Mouse (Mus musculus) kidney, embryonic 15.5 days (tissue): ENCODE results near the gene Oprd1. TPM values are rescaled to one million over a fixed set of nuclear protein-coding genes. Genes with fewer than 3 reads are reported as not detected.

ENCODE experiments used
- ATAC-seq: fragments of 200-750 bp; cut with Nextera tagmentation; replicated peaks from 2 replicates; pipeline ENCODE4 v1.8.0; 2017; ENCODE audit warnings: moderate TSS enrichment; ENCODE audit not compliant: low FRiP score
- H3K27ac ChIP-seq: fragments of 300-500 bp; sonication (generic); 2 replicates; pipeline ENCODE4 v1.5.1; 2015; ENCODE audit warnings: mild to moderate bottlenecking, inconsistent platforms
- H3K27me3 ChIP-seq: fragments of 300-500 bp; sonication (generic); 2 replicates; pipeline ENCODE4 v1.6.1; 2015; ENCODE audit warnings: inconsistent platforms
- H3K36me3 ChIP-seq: fragments of 300-500 bp; sonication (generic); 2 replicates; pipeline ENCODE4 v1.6.1; 2015; ENCODE audit warnings: inconsistent platforms
- H3K4me1 ChIP-seq: fragments of 300-500 bp; sonication (generic); 2 replicates; pipeline ENCODE4 v1.6.1; 2015; ENCODE audit warnings: inconsistent platforms
- H3K4me2 ChIP-seq: fragments of 300-500 bp; sonication (generic); 2 replicates; pipeline ENCODE4 v1.6.1; 2015; ENCODE audit warnings: moderate library complexity, mild to moderate bottlenecking, inconsistent platforms
- H3K4me3 ChIP-seq: fragments of 300-500 bp; sonication (generic); replicated peaks from 2 replicates; pipeline ENCODE4 v1.5.1; 2015; ENCODE audit warnings: mild to moderate bottlenecking, inconsistent platforms
- H3K9ac ChIP-seq: fragments of 300-500 bp; sonication (generic); 2 replicates; pipeline ENCODE4 v1.6.1; 2015; ENCODE audit warnings: mild to moderate bottlenecking, inconsistent platforms
- H3K9me3 ChIP-seq: fragments of 300-500 bp; sonication (generic); replicated peaks from 2 replicates; pipeline ENCODE4 v1.6.1; 2016; ENCODE audit warnings: inconsistent platforms
- WGBS: fragments of 180-500 bp; shearing (Covaris S2); methylation state at CpG from one replicate; pipeline ENCODE4 v1.1.7; 2015; ENCODE audit warnings: mixed read lengths; 5-methylcytosine and 5-hydroxymethylcytosine counted together
- polyA plus RNA-seq: library from polyadenylated mRNA; unstranded; fragments of >200 nt; fragmentation: Nextera tagmentation; extraction: Ambion mirVana; gene quantifications from 2 replicates; pipeline ENCODE4 v1.2.1, GENCODE M21; 2015

Gene Oprd1
- polyA plus RNA-seq, 1 experiment from 2014 or later: 0.23 TPM

DNA sequence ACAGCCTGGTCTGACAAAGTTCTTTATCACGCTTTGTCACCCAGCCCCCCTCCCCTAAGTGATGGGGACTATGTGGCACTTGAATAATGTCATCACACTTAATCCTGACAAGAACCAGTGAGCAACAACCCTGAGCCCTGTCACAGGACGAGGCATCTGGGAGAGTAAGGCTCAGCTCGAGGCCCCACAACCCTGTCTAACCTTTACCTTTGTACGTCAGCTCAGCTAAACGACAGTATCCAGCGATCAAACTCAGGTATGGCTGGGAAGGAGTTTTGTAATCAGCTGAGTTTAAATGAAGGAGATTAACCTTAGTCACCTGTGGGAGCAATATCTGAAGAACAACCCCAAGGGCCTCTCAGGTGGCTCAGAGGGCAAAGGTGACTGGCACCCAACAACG is 12.0 kb downstream of the Oprd1 start:
- Histone ChIP-seq H3K9me3 (no peaks in the 10 kb centered on the region), H3K4me2 (no peak overlapping the region), H3K27me3 (no peaks in the 10 kb centered on the region), H3K36me3 (no peaks in the 10 kb centered on the region), H3K4me3 (no peak overlapping the region), H3K9ac (no peak overlapping the region), H3K27ac (no peak overlapping the region), H3K4me1 (no peaks in the 10 kb centered on the region)
- WGBS: 85% methylated on average over 7 of the region's 7 CpGs
- ATAC-seq: no peak

DNA sequence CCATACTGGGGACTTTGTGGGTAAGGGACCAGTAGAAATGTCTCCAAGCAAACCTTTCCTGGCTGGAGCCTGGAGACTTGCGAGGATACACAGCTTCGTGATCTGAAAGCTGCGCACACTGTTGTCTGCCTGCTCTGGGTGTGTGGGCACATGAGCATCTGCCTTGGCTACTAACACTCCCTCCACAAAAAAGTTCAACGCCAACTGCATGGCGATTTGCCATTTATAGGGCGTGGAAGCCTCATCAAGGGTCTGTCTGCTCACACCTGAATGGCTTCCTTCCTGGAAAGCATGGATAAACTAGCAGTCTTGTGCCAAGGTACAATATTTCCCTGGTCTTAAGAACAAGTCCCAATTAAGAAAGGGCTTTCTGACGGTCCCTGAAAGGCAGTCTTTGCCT is 12.5 kb downstream of the Oprd1 start:
- Histone ChIP-seq H3K9ac (no peak overlapping the region), H3K27me3 (no peaks in the 10 kb centered on the region), H3K27ac (no peak overlapping the region), H3K4me3 (no peak overlapping the region), H3K4me1 (no peaks in the 10 kb centered on the region), H3K36me3 (no peaks in the 10 kb centered on the region), H3K4me2 (no peak overlapping the region), H3K9me3 (no peaks in the 10 kb centered on the region)
- WGBS: 90% methylated on average over 7 of the region's 7 CpGs
- ATAC-seq: no peak

DNA sequence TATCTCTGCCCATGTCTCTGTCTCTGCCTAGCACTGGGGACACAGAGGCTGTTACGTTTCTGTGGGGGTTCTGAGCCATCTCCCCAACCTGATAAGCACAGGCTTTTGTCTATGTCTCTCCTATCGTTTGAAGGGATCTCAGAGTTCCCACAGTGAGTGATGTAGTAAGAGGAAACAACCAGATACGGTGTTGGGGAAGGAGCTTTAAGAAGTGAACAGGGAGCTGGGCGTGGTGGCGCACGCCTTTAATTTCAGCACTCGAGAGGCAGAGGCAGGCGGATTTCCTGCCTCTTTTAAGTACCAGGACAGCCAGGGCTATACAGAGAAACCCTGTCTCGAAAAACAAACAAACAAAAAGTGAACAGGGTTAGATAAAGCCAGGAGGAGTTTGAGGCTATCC is 13.2 kb downstream of the Oprd1 start:
- H3K27ac ChIP-seq: no peak overlapping the region
- ATAC-seq: no peak
- no peak overlapping the region for H3K4me2 ChIP-seq
- 86% methylated on average over 9 of the region's 9 CpGs for WGBS
- no peaks in the 10 kb centered on the region for H3K36me3 ChIP-seq
- H3K4me1 ChIP-seq: no peaks in the 10 kb centered on the region
- no peaks in the 10 kb centered on the region for H3K27me3 ChIP-seq
- no peak overlapping the region for H3K9ac ChIP-seq
- no peak overlapping the region for H3K4me3 ChIP-seq
- H3K9me3 ChIP-seq: no peaks in the 10 kb centered on the region

- no peaks in the 10 kb centered on the region for H3K4me1 ChIP-seq
- H3K27ac ChIP-seq: no peak overlapping the region
- H3K36me3 ChIP-seq: no peaks in the 10 kb centered on the region
- 83% methylated on average over 11 of the region's 11 CpGs for WGBS
- no peaks in the 10 kb centered on the region for H3K9me3 ChIP-seq
- H3K4me2 ChIP-seq: no peak overlapping the region
- no peak overlapping the region for H3K4me3 ChIP-seq
- ATAC-seq: no peak
- H3K9ac ChIP-seq: no peak overlapping the region
- H3K27me3 ChIP-seq: no peaks in the 10 kb centered on the region
Measured at GRCm38 (mm10) chr4:132130645-132131044, 13.6 kb downstream of the Oprd1 start.

- 84% methylated on average over 2 of the region's 2 CpGs for WGBS
- no peak overlapping the region for H3K27ac ChIP-seq
Measured at GRCm38 (mm10) chr4:132130134-132130533, 14.2 kb downstream of the Oprd1 start.

GRCm38 (mm10) chr4:132128997-132129636 is 15.2 kb downstream of the Oprd1 start:
- H3K27ac ChIP-seq: no peak overlapping the region
- H3K4me3 ChIP-seq: no peak overlapping the region
- H3K9ac ChIP-seq: no peak overlapping the region
- H3K36me3 ChIP-seq: no peaks in the 10 kb centered on the region
- ATAC-seq: no peak
- H3K9me3 ChIP-seq: no peaks in the 10 kb centered on the region
- WGBS: 43% methylated on average over 6 of the region's 6 CpGs
- H3K4me1 ChIP-seq: no peaks in the 10 kb centered on the region
- H3K27me3 ChIP-seq: no peaks in the 10 kb centered on the region
- no peak overlapping the region for H3K4me2 ChIP-seq

More at GRCm38 (mm10) chr4:132130134-132130533, 14.2 kb downstream of the Oprd1 start:
- no peaks in the 10 kb centered on the region for H3K36me3 ChIP-seq
- H3K27me3 ChIP-seq: no peaks in the 10 kb centered on the region
- H3K4me2 ChIP-seq: no peak overlapping the region
- no peak overlapping the region for H3K9ac ChIP-seq
- ATAC-seq: no peak
- H3K4me3 ChIP-seq: no peak overlapping the region
- no peaks in the 10 kb centered on the region for H3K4me1 ChIP-seq
- no peaks in the 10 kb centered on the region for H3K9me3 ChIP-seq

- H3K4me1 ChIP-seq: no peaks in the 10 kb centered on the region
- no peaks in the 10 kb centered on the region for H3K36me3 ChIP-seq
- 76% methylated on average over 8 of the region's 8 CpGs for WGBS
- H3K9ac ChIP-seq: no peak overlapping the region
- H3K9me3 ChIP-seq: no peaks in the 10 kb centered on the region
- H3K27me3 ChIP-seq: no peaks in the 10 kb centered on the region
- H3K4me2 ChIP-seq: no peak overlapping the region
- H3K4me3 ChIP-seq: no peak overlapping the region
- no peak overlapping the region for H3K27ac ChIP-seq
- no peak for ATAC-seq
Measured at GRCm38 (mm10) chr4:132127091-132127490, 17.2 kb downstream of the Oprd1 start.

DNA sequence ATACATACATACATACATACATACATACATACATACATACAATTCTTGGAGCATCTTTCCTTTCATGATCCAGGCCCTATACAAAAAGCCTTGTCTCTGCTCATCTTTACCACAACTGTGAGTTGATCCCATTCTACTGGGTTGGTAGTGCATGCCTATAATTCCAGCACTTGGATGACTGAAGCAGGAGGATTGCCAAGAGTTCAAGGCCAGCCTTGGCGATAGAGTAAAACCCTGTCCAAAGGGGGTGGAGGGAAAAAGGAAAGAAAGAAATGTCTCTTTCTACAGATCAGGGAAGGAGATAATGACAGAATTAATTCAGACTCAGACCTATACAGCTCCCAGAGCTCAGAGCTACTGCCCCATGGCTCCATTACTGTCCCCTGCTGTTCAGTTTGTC is 21.1 kb downstream of the Oprd1 start:
- peaks cover 5% of the 10 kb centered on the region; the same call in 1 of the 2 replicates for H3K4me1 ChIP-seq

DNA sequence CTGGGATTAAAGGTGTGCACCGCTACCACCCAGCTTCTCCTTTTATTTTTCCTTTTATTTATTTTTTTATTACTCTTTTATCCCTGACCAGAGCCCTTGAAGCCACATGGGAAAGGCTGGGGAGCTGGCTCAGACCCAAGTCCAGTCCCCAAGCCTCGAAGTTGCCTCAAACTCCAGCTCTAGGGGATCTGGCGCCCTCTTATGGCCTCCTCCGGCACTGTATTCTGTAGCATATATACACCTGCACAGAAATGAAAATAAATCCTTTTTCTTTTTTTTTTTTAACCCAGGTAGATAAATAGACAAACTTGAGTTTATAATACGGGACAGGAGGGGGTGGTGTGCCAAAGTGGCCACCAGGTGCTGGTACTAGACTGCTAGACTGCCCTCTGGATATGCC is 22.6 kb downstream of the Oprd1 start:
- H3K4me3 ChIP-seq: no peak overlapping the region
- WGBS: 79% methylated on average over 5 of the region's 5 CpGs
- no peaks in the 10 kb centered on the region for H3K9me3 ChIP-seq
- no peak for ATAC-seq
- H3K36me3 ChIP-seq: no peaks in the 10 kb centered on the region
- peaks cover 5% of the 10 kb centered on the region; the same call in 1 of the 2 replicates for H3K4me1 ChIP-seq
- H3K27ac ChIP-seq: no peak overlapping the region
- no peak overlapping the region for H3K4me2 ChIP-seq
- H3K9ac ChIP-seq: no peak overlapping the region
- no peaks in the 10 kb centered on the region for H3K27me3 ChIP-seq

More for the DNA sequence above, 21.1 kb downstream of the Oprd1 start:
- ATAC-seq: no peak
- Histone ChIP-seq H3K27me3 (no peaks in the 10 kb centered on the region), H3K27ac (no peak overlapping the region), H3K9me3 (no peaks in the 10 kb centered on the region), H3K9ac (no peak overlapping the region), H3K4me2 (no peak overlapping the region), H3K36me3 (no peaks in the 10 kb centered on the region), H3K4me3 (no peak overlapping the region)
- 89% methylated on average over 1 of the region's 1 CpGs for WGBS

- H3K4me2 ChIP-seq: peak overlapping the region; percentile 15; the same call in 1 of the 2 replicates
- no peaks in the 10 kb centered on the region for H3K9me3 ChIP-seq
- H3K36me3 ChIP-seq: no peaks in the 10 kb centered on the region
- no peak overlapping the region for H3K4me3 ChIP-seq
- H3K4me1 ChIP-seq: peaks cover 5% of the 10 kb centered on the region; the same call in 1 of the 2 replicates
- 33% methylated on average over 9 of the region's 9 CpGs for WGBS
- no peak for ATAC-seq
- no peak overlapping the region for H3K9ac ChIP-seq
- no peaks in the 10 kb centered on the region for H3K27me3 ChIP-seq
- H3K27ac ChIP-seq: no peak overlapping the region
Measured at GRCm38 (mm10) chr4:132119566-132119965, 24.7 kb downstream of the Oprd1 start.

GRCm38 (mm10) chr4:132116315-132116714 is 28.0 kb downstream of the Oprd1 start:
- 40% methylated on average over 4 of the region's 4 CpGs for WGBS
- H3K36me3 ChIP-seq: no peaks in the 10 kb centered on the region
- H3K4me1 ChIP-seq: peaks cover 8% of the 10 kb centered on the region; the same call in 1 of the 2 replicates
- no peak overlapping the region for H3K9ac ChIP-seq
- no peak overlapping the region for H3K4me2 ChIP-seq
- H3K27me3 ChIP-seq: peaks cover 16% of the 10 kb centered on the region
- H3K4me3 ChIP-seq: no peak overlapping the region
- no peak for ATAC-seq
- H3K9me3 ChIP-seq: no peaks in the 10 kb centered on the region
- H3K27ac ChIP-seq: no peak overlapping the region

DNA sequence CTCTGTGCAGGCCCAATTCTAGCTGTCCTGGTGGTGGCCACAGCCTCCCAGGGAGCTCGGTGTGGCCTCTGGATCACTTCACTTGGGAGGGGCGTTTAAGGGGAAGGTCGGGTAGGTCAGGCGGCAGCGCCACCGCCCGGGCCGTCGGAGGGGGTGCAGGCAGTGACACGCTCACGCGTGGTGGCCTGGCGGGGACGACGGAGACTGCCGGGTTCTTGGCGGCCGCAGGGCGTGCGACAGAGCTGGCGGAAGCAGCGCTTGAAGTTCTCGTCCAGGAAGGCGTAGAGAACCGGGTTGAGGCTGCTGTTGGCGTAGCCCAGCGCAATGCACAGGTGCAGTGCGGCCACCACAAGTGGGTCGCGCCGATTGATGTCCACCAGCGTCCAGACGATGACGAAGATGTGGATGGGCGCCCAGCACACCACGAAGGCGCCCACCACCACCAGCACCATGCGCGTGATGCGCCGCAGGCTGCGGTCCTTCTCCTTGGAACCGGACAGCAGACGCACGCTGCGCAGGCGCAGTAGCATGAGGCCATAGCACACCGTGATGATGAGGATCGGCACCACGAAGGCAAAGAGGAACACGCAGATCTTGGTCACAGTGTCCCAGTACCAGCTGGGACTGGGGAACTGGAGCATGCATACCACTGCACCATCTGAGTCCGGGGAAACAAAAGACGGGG is 30.7 kb downstream of the Oprd1 start:
- Histone ChIP-seq H3K27ac (no peak overlapping the region), H3K27me3 (peaks cover 16% of the 10 kb centered on the region), H3K9ac (no peak overlapping the region), H3K9me3 (no peaks in the 10 kb centered on the region), H3K4me2 (peak overlapping the region; percentile 63), H3K4me1 (peaks cover 5% of the 10 kb centered on the region; the same call in 1 of the 2 replicates), H3K4me3 (peak overlapping the region; percentile 35), H3K36me3 (no peaks in the 10 kb centered on the region)
- 46% methylated on average over 53 of the region's 53 CpGs for WGBS
- ATAC-seq: no peak
